Mouse (Mus musculus): Measurements from ENCODE around the gene Gm33543. TPM values are rescaled to one million over a fixed set of nuclear protein-coding genes. Genes with fewer than 3 reads are reported as not detected.

Gm33543 gene
- polyA plus RNA-seq, 1 experiment from 2014 or later, result not detected

DNA sequence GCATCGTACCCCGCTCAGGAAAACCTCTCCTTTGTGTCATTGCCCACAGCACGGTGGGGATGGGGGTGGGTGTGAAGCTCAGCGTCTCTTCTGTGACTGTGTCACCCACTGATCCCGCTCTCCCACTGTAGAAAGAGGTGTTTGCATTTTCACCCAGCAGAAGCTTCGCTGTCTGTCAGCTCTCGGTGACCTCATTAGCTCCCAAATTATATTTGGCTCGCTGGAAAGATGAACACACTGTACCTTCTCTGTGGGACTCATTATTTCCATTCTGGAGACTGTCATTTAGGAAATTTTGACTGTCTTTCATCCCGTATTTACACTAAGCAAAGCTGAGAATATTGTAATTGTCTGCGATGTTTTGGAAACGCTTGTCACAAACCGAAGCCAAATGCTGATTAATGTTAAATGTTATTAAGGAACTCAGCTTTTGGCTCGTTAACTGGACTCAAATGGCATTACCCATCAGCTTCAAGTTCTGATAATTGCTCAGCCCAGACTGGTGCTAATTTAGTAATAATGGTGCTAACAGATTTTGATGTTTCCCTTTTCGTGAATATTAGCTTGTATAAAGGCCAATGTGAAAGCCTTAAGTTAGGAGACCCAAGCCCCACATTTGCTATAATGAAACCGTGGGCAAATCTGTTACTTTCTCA, 51.8 kb downstream of the Gm33543 start:
- no peaks in the 10 kb centered on the region for H3K9me3 ChIP-seq
- H3K9ac ChIP-seq, result no peak overlapping the region
- H3K27me3 ChIP-seq, result no peaks in the 10 kb centered on the region
- H3K4me2 ChIP-seq, result peak overlapping the region; percentile 9; the same call in 1 of the 2 replicates
- H3K27ac ChIP-seq (replicated peaks), result no peak overlapping the region; the same call in 1 of the 2 replicates
- ATAC-seq (ENCODE audit: low FRiP score, low read depth), result peak; percentile 45; the same call in 1 of the 2 replicates
- WGBS, result 58% methylated on average over 15 of the region's 15 CpGs
- no peak overlapping the region for H3K4me3 ChIP-seq
- no peaks in the 10 kb centered on the region for H3K36me3 ChIP-seq
- no peaks in the 10 kb centered on the region for H3K4me1 ChIP-seq (replicated peaks)

DNA sequence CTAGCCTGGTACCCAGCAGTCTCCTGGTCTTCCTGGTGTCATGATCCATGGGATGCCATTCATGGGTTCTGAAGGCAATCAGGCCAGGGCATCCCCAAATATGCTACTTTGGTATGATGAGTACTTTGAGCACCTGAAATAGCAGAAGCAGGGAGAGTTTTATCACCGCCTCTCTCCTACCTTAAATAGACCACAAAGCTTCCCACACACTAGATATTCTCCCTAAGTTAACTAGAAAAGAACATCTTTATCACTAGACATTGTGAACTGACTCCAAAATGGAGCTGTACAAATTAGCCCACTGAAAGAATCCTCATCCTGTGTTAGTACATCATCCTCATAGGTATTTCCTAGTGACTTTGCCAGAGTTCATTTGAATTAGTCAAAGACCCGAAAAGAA, 55.6 kb downstream of the Gm33543 start:
- Histone ChIP-seq H3K36me3 (no peaks in the 10 kb centered on the region), H3K27ac (replicated peaks) (no peak overlapping the region), H3K4me3 (no peak overlapping the region), H3K9me3 (no peaks in the 10 kb centered on the region), H3K9ac (no peak overlapping the region), H3K4me1 (replicated peaks) (no peaks in the 10 kb centered on the region), H3K4me2 (no peak overlapping the region), H3K27me3 (no peaks in the 10 kb centered on the region)
- WGBS, result 90% methylated on average over 2 of the region's 2 CpGs
- no peak for ATAC-seq (ENCODE audit: low FRiP score, low read depth)

DNA sequence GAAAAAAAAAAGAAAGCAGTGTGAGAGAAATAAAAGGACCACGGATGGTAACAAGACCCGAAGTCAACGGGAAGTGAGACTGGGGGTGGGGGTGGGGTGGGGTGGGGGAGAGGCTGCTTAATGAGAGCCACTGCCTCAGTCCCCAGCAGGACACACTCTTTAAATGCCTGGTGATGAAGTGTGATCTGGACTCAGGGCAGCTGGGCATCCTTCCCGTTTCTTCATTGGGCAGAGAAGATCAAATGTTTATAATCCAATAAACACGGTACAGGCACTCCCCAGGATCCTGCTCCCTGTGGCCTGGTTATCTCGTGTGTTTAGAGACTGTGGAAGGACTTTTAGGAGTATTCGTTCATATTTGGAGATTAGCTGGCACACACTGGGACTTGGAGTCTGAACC, 57.9 kb downstream of the Gm33543 start:
- no peak overlapping the region for H3K9ac ChIP-seq
- H3K4me2 ChIP-seq, result no peak overlapping the region
- no peak overlapping the region for H3K27ac ChIP-seq (replicated peaks)
- no peaks in the 10 kb centered on the region for H3K36me3 ChIP-seq
- H3K4me1 ChIP-seq (replicated peaks), result no peaks in the 10 kb centered on the region
- H3K27me3 ChIP-seq, result no peaks in the 10 kb centered on the region
- no peak for ATAC-seq (ENCODE audit: low FRiP score, low read depth)
- H3K4me3 ChIP-seq, result no peak overlapping the region
- H3K9me3 ChIP-seq, result no peaks in the 10 kb centered on the region
- 83% methylated on average over 7 of the region's 7 CpGs for WGBS

DNA sequence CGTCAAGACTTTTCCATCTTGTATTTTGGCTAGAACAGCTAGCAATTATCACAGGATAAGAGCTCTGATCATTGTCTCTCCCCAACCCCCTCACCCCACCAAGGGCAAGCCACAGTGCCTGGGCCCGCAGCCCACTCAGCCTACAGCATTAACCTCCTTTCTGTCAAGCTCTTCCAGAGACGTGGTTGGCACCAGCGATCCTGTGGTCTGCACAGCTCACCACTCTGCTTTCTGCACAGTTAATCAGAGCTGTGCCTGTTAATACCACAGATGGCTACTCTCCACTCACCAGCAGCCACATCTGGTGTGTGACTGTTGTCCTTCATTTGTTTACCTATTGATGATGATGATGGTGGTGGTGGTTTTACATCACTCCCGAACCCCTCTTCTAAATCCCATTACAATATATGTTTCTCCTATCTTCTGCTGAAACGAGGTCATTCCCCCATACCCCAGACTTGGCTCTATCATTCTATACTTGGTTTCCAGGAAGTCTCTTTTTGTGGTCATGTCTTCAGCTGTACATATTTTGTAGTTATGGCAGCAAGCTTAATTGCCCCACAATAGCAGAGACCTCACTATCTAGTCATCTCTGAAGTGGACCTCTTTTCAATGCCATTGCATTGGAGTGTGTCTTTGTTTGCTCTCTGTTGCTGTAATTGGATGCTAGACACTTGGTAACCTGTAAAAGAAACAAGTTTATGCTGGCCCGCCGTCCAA, 61.7 kb downstream of the Gm33543 start:
- Histone ChIP-seq H3K4me1 (replicated peaks) (no peaks in the 10 kb centered on the region), H3K27me3 (no peaks in the 10 kb centered on the region), H3K4me2 (no peak overlapping the region), H3K9ac (no peak overlapping the region), H3K36me3 (no peaks in the 10 kb centered on the region), H3K4me3 (no peak overlapping the region), H3K27ac (replicated peaks) (no peak overlapping the region), H3K9me3 (no peaks in the 10 kb centered on the region)
- no peak for ATAC-seq (ENCODE audit: low FRiP score, low read depth)
- 90% methylated on average over 8 of the region's 8 CpGs for WGBS

DNA sequence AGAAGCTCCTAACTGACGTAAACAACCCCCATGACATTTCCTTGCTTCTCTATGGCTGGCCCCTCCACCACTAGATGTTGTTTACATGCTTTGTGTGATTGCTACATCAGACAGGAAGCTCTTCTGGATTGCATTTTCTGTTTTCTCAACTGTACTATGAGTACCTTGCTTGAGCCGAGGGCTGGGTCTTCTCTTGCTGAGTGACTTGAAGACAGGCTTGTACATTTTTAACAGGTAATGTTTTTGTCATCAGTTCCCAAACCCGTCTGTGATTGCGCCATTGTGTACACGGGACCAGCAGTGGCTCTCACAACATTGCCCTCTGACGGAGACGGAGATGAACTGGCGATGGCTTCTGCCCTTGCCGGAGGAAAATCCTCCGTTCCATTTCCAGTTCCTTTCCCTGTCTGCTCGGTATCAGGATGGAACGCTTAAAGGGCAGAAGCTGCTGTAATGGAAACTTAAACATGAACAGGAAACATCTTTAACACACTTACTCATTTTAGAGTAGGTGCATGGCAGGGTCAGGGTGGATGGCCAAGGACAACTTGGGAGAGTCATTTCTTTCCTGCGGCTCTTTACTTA, 62.8 kb downstream of the Gm33543 start:
- whole genome bisulfite sequencing, result 87% methylated on average over 13 of the region's 13 CpGs

DNA sequence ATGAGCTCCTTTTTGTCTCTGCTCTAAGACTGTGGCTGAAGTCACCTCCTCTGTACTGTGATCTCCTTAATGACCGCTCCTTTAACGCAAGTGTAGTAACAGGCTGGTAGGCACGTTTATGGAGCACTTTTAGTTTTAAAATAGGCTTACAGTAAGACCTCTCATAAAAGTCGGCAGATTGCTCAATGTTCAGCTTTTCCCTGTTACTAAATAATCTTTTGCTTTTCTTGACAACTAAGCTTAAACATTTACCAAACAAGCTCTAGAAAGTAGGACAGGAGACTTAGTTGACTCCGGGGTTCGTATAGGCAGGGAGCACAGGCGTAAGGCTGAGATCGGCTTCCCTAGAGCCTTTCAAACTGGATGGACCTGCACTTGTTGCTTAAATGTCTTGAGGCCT, 64.1 kb downstream of the Gm33543 start:
- H3K27me3 ChIP-seq, result no peaks in the 10 kb centered on the region
- no peak overlapping the region for H3K9ac ChIP-seq
- no peaks in the 10 kb centered on the region for H3K4me1 ChIP-seq (replicated peaks)
- no peak overlapping the region for H3K27ac ChIP-seq (replicated peaks)
- no peak for ATAC-seq (ENCODE audit: low FRiP score, low read depth)
- WGBS, result 92% methylated on average over 8 of the region's 8 CpGs
- no peaks in the 10 kb centered on the region for H3K9me3 ChIP-seq
- no peak overlapping the region for H3K4me2 ChIP-seq
- H3K4me3 ChIP-seq, result no peak overlapping the region
- H3K36me3 ChIP-seq, result no peaks in the 10 kb centered on the region

More for the DNA sequence above, 62.8 kb downstream of the Gm33543 start:
- Histone ChIP-seq H3K4me3 (no peak overlapping the region), H3K36me3 (no peaks in the 10 kb centered on the region), H3K27me3 (no peaks in the 10 kb centered on the region), H3K4me2 (no peak overlapping the region), H3K4me1 (replicated peaks) (no peaks in the 10 kb centered on the region), H3K27ac (replicated peaks) (no peak overlapping the region), H3K9ac (no peak overlapping the region), H3K9me3 (no peaks in the 10 kb centered on the region)
- ATAC-seq (ENCODE audit: low FRiP score, low read depth), result no peak

DNA sequence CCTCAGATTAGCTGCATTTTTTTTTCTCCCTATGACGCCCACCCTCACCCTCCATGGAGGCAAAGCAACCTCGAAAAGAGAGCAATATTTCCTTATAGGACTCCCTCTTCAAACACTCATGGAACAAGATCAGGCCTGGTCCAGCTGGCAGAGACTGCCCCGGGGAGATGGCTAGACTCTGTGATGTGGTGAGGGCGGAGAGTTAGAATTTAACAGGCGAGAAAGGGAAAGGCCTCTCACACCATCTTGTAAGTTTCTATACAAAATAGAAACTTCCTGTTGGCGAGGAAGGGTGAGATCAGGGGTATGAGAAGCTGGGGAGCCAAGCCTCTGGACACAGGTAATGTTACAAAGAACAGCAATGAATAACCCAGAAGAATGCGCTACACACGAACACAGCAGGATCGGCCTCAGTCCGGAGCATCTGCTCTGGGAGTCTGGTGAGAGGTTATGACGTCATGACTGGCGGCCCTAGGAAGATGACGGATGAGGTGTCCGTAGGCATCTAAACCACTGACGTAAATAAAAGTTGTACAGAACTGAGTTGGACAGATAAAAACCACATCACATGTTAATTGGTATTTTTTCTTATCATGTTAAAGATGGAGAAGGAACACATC, 64.9 kb downstream of the Gm33543 start:
- no peaks in the 10 kb centered on the region for H3K36me3 ChIP-seq
- no peak overlapping the region for H3K9ac ChIP-seq
- no peaks in the 10 kb centered on the region for H3K4me1 ChIP-seq (replicated peaks)
- ATAC-seq (ENCODE audit: low FRiP score, low read depth), result no peak
- no peak overlapping the region for H3K27ac ChIP-seq (replicated peaks)
- H3K27me3 ChIP-seq, result no peaks in the 10 kb centered on the region
- H3K9me3 ChIP-seq, result no peaks in the 10 kb centered on the region
- WGBS, result 91% methylated on average over 15 of the region's 15 CpGs
- H3K4me3 ChIP-seq, result no peak overlapping the region
- H3K4me2 ChIP-seq, result no peak overlapping the region

DNA sequence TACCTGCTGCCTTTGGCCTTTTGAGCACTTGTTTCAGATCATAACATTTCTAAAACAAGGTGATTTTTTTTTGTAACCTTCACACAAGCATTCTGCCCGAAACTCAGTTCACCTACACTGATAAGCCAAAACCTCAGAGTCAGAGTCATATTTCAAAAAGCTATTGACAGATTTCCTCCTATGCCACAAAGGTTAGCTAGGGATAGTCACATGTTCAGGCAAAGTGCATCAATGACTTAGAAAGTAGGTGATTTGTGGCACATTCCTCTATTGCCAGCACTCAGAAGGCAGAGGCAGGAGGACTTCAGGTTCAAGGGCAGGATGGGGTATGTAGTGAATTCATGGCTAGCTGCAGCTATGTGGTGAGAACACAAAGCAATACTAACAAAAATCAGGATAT, 65.7 kb downstream of the Gm33543 start:
- ATAC-seq (ENCODE audit: low FRiP score, low read depth), result no peak
- no peak overlapping the region for H3K4me3 ChIP-seq
- no peak overlapping the region for H3K4me2 ChIP-seq
- 87% methylated on average over 1 of the region's 1 CpGs for WGBS
- no peak overlapping the region for H3K27ac ChIP-seq (replicated peaks)
- no peaks in the 10 kb centered on the region for H3K27me3 ChIP-seq
- no peaks in the 10 kb centered on the region for H3K36me3 ChIP-seq
- H3K9me3 ChIP-seq, result no peaks in the 10 kb centered on the region
- no peak overlapping the region for H3K9ac ChIP-seq
- no peaks in the 10 kb centered on the region for H3K4me1 ChIP-seq (replicated peaks)

DNA sequence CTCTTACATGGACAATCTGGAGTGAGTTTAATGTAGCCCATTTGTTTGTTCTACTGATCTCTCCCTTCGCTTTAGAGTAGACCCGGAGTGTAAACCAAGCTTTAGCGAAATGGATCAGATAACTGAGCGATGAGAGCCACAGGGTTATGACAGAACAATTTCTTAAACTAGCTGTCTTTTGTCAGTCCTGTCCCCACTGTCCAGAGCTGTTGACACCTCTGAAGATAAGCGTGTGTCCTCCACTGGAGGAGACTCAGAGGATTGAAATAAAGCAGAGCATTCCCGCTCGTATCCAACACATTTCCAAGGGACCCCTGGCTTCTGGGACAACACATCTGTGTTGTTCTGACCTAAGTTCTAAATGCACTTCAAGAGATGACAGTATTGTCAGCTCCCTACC, 67.9 kb downstream of the Gm33543 start:
- Histone ChIP-seq H3K9me3 (no peaks in the 10 kb centered on the region), H3K4me2 (no peak overlapping the region), H3K4me1 (replicated peaks) (no peaks in the 10 kb centered on the region), H3K9ac (no peak overlapping the region), H3K36me3 (no peaks in the 10 kb centered on the region), H3K27me3 (no peaks in the 10 kb centered on the region), H3K27ac (replicated peaks) (no peak overlapping the region), H3K4me3 (no peak overlapping the region)
- WGBS, result 90% methylated on average over 7 of the region's 7 CpGs
- ATAC-seq (ENCODE audit: low FRiP score, low read depth), result no peak

DNA sequence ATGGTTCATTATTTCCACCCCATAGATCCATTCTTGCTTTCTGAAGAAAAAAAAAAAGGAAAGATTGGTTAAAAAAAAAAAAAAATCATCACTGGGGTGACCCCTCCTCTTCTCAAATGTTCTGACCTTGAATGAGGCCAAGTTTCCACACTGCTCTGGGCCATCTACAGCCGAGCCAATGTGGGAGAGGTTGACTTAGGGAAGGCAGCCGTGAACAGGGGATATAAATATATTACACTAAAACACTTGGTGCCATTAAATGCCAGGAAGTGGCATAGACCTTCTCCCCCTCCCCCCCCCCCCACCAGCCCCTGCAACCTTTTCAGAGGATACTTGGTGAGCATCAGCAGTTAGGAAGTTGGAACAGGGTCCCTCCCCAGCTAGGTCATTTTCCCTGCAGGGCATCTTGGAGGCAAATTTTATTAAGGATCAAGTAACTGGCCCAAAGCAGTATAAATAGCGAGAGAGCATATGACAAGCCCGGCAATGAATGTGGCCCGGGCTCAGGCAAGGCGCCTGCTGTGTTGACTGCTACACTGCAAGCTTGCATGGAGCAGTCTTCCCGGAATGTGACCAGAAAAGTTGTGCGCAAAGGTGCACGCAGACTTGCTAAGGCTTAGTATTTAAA, 68.6 kb downstream of the Gm33543 start:
- no peaks in the 10 kb centered on the region for H3K27me3 ChIP-seq
- no peaks in the 10 kb centered on the region for H3K4me1 ChIP-seq (replicated peaks)
- H3K9me3 ChIP-seq, result no peaks in the 10 kb centered on the region
- WGBS, result 84% methylated on average over 9 of the region's 9 CpGs
- H3K9ac ChIP-seq, result no peak overlapping the region
- no peak overlapping the region for H3K27ac ChIP-seq (replicated peaks)
- no peak overlapping the region for H3K4me3 ChIP-seq
- no peaks in the 10 kb centered on the region for H3K36me3 ChIP-seq
- H3K4me2 ChIP-seq, result no peak overlapping the region
- ATAC-seq (ENCODE audit: low FRiP score, low read depth), result no peak

Measured in hindbrain, embryonic 15.5 days (tissue).